Mouse (Mus musculus) intestine, embryonic 14.5 days (tissue): ENCODE measurements around the gene Mgat5b. TPM values are rescaled to one million over a fixed set of nuclear protein-coding genes. Genes with fewer than 3 reads are reported as not detected.

ENCODE experiments used
- ATAC-seq: fragments of 200-750 bp; cut with Nextera tagmentation; replicated peaks from 2 replicates; pipeline ENCODE4 v1.8.0; 2017; ENCODE audit warnings: low read depth, moderate number of reproducible peaks, moderate TSS enrichment, moderate library complexity; ENCODE audit not compliant: low FRiP score, low TSS enrichment
- DNase-seq: peaks from one replicate; pipeline ENCODE4 v3.0.0-alpha.2; 2018; ENCODE audit warnings: low spot score
- H3K27ac ChIP-seq: fragments of 300-500 bp; sonication (generic); 2 replicates; pipeline ENCODE4 v1.5.1; 2014; ENCODE audit warnings: low read depth, mild to moderate bottlenecking, control low read depth
- H3K27me3 ChIP-seq: fragments of 300-500 bp; sonication (generic); replicated peaks from 2 replicates; pipeline ENCODE4 v1.6.1; 2014; ENCODE audit warnings: low read length, control low read depth; ENCODE audit not compliant: control insufficient read depth, insufficient read depth
- H3K36me3 ChIP-seq: fragments of 300-500 bp; sonication (generic); 2 replicates; pipeline ENCODE4 v1.6.1; 2014; ENCODE audit warnings: low read length, control low read depth; ENCODE audit not compliant: control insufficient read depth, insufficient read depth
- H3K4me1 ChIP-seq: fragments of 300-500 bp; sonication (generic); replicated peaks from 2 replicates; pipeline ENCODE4 v1.6.1; 2014; ENCODE audit warnings: low read length, control low read depth, mixed read lengths; ENCODE audit not compliant: control insufficient read depth, insufficient read depth
- H3K4me2 ChIP-seq: fragments of 300-500 bp; sonication (generic); 2 replicates; pipeline ENCODE4 v1.6.1; 2014; ENCODE audit warnings: low read length
- H3K4me3 ChIP-seq: fragments of 300-500 bp; sonication (generic); 2 replicates; pipeline ENCODE4 v1.5.1; 2014; ENCODE audit warnings: low read depth, low read length, control low read depth, mixed read lengths
- H3K9ac ChIP-seq: fragments of 300-500 bp; sonication (generic); 2 replicates; pipeline ENCODE4 v1.6.1; 2014; ENCODE audit warnings: mild to moderate bottlenecking, low read length
- H3K9me3 ChIP-seq: fragments of 300-500 bp; sonication (generic); 2 replicates; pipeline ENCODE4 v1.6.1; 2016; ENCODE audit warnings: low read length, control low read depth; ENCODE audit not compliant: control insufficient read depth
- WGBS: fragments of 180-500 bp; shearing (Covaris S2); extraction: QIAGEN DNeasy Blood & Tissue Kit; methylation state at CpG from one replicate; pipeline ENCODE4 v1.1.7; 2014; 5-methylcytosine and 5-hydroxymethylcytosine counted together
- polyA plus RNA-seq: library from polyadenylated mRNA; unstranded; fragments of >200 nt; fragmentation: Nextera tagmentation; extraction: Ambion mirVana; gene quantifications from 2 replicates; pipeline ENCODE4 v1.2.1, GENCODE M21; 2014

Mgat5b gene
- polyA plus RNA-seq, 1 experiment from 2014 or later = 0.92 TPM

GRCm38 (mm10) chr11:116974341-116974740 lies 55.7 kb downstream of the Mgat5b start:
- Histone ChIP-seq H3K4me2 (no peak overlapping the region), H3K27me3 (no peaks in the 10 kb centered on the region), H3K36me3 (no peaks in the 10 kb centered on the region), H3K4me1 (no peaks in the 10 kb centered on the region), H3K9me3 (no peaks in the 10 kb centered on the region), H3K4me3 (no peak overlapping the region), H3K9ac (no peak overlapping the region), H3K27ac (no peak overlapping the region)
- no peak for DNase-seq
- 80% methylated on average over 7 of the region's 7 CpGs for WGBS
- ATAC-seq = no peak

- H3K4me1 ChIP-seq = peaks cover 11% of the 10 kb centered on the region
- no peak overlapping the region for H3K4me3 ChIP-seq
- no peak for DNase-seq
- no peak overlapping the region for H3K4me2 ChIP-seq
- no peak overlapping the region for H3K27ac ChIP-seq
- no peaks in the 10 kb centered on the region for H3K27me3 ChIP-seq
- H3K36me3 ChIP-seq = no peaks in the 10 kb centered on the region
- 37% methylated on average over 5 of the region's 5 CpGs for WGBS
- H3K9ac ChIP-seq = no peak overlapping the region
- H3K9me3 ChIP-seq = no peaks in the 10 kb centered on the region
- no peak for ATAC-seq
These were observed 61.6 kb downstream of the Mgat5b start for GRCm38 (mm10) chr11:116980313-116980712.

- WGBS = 68% methylated on average over 4 of the region's 4 CpGs
These were observed 63.9 kb downstream of the Mgat5b start for GRCm38 (mm10) chr11:116982543-116982942.

GRCm38 (mm10) chr11:116985504-116986385 lies 67.1 kb downstream of the Mgat5b start:
- H3K27ac ChIP-seq = no peak overlapping the region
- no peak overlapping the region for H3K9ac ChIP-seq
- peaks cover 3% of the 10 kb centered on the region for H3K4me1 ChIP-seq
- ATAC-seq = no peak; the same call in 1 of the 2 replicates
- H3K36me3 ChIP-seq = no peaks in the 10 kb centered on the region
- no peak overlapping the region for H3K4me3 ChIP-seq
- WGBS = 80% methylated on average over 15 of the region's 15 CpGs
- H3K4me2 ChIP-seq = no peak overlapping the region
- DNase-seq = no peak
- H3K9me3 ChIP-seq = no peaks in the 10 kb centered on the region
- no peaks in the 10 kb centered on the region for H3K27me3 ChIP-seq

More at GRCm38 (mm10) chr11:116982543-116982942, 63.9 kb downstream of the Mgat5b start:
- Histone ChIP-seq H3K4me1 (peaks cover 11% of the 10 kb centered on the region), H3K4me3 (no peak overlapping the region), H3K4me2 (no peak overlapping the region), H3K27ac (no peak overlapping the region), H3K36me3 (no peaks in the 10 kb centered on the region), H3K9me3 (no peaks in the 10 kb centered on the region), H3K27me3 (no peaks in the 10 kb centered on the region), H3K9ac (no peak overlapping the region)
- ATAC-seq (no peak), DNase-seq (no peak)

- WGBS = 57% methylated on average over 8 of the region's 8 CpGs
- 0 out of 2 replicates have a peak, but pooled peaks cover 4% of the 10 kb centered on the region for H3K27me3 ChIP-seq
- no peak for ATAC-seq
- no peak overlapping the region for H3K27ac ChIP-seq
- H3K36me3 ChIP-seq = no peaks in the 10 kb centered on the region
- H3K4me3 ChIP-seq = no peak overlapping the region
- no peak for DNase-seq
- H3K4me2 ChIP-seq = no peak overlapping the region
- H3K4me1 ChIP-seq = no peaks in the 10 kb centered on the region
- no peak overlapping the region for H3K9ac ChIP-seq
- H3K9me3 ChIP-seq = no peaks in the 10 kb centered on the region
These were observed 69.5 kb downstream of the Mgat5b start for GRCm38 (mm10) chr11:116988131-116988530.

GRCm38 (mm10) chr11:116990231-116990630 lies 71.6 kb downstream of the Mgat5b start:
- H3K9me3 ChIP-seq = no peaks in the 10 kb centered on the region
- no peak overlapping the region for H3K9ac ChIP-seq
- no peak overlapping the region for H3K4me2 ChIP-seq
- H3K36me3 ChIP-seq = no peaks in the 10 kb centered on the region
- peaks cover 22% of the 10 kb centered on the region for H3K27me3 ChIP-seq
- no peak overlapping the region for H3K4me3 ChIP-seq
- no peaks in the 10 kb centered on the region for H3K4me1 ChIP-seq
- 56% methylated on average over 7 of the region's 7 CpGs for WGBS
- ATAC-seq (no peak), DNase-seq (no peak)
- no peak overlapping the region for H3K27ac ChIP-seq

GRCm38 (mm10) chr11:116991410-116991809 lies 72.7 kb downstream of the Mgat5b start:
- Histone ChIP-seq H3K27me3 (peaks cover 22% of the 10 kb centered on the region), H3K4me3 (no peak overlapping the region), H3K27ac (no peak overlapping the region), H3K9ac (no peak overlapping the region), H3K4me2 (no peak overlapping the region), H3K9me3 (no peaks in the 10 kb centered on the region), H3K4me1 (no peaks in the 10 kb centered on the region), H3K36me3 (no peaks in the 10 kb centered on the region)
- WGBS = 70% methylated on average over 8 of the region's 8 CpGs
- ATAC-seq = no peak
- no peak for DNase-seq

- WGBS = 66% methylated on average over 6 of the region's 6 CpGs
- H3K4me3 ChIP-seq = no peak overlapping the region
- ATAC-seq (no peak), DNase-seq (no peak)
- H3K27me3 ChIP-seq = peaks cover 22% of the 10 kb centered on the region
- H3K4me1 ChIP-seq = no peaks in the 10 kb centered on the region
- no peak overlapping the region for H3K4me2 ChIP-seq
- no peaks in the 10 kb centered on the region for H3K36me3 ChIP-seq
- H3K27ac ChIP-seq = no peak overlapping the region
- no peak overlapping the region for H3K9ac ChIP-seq
- H3K9me3 ChIP-seq = no peaks in the 10 kb centered on the region
These were observed 73.3 kb downstream of the Mgat5b start for GRCm38 (mm10) chr11:116991964-116992363.
